9 mouse cellular contexts compared by ENCODE assay signal in the genomic region with DNA sequence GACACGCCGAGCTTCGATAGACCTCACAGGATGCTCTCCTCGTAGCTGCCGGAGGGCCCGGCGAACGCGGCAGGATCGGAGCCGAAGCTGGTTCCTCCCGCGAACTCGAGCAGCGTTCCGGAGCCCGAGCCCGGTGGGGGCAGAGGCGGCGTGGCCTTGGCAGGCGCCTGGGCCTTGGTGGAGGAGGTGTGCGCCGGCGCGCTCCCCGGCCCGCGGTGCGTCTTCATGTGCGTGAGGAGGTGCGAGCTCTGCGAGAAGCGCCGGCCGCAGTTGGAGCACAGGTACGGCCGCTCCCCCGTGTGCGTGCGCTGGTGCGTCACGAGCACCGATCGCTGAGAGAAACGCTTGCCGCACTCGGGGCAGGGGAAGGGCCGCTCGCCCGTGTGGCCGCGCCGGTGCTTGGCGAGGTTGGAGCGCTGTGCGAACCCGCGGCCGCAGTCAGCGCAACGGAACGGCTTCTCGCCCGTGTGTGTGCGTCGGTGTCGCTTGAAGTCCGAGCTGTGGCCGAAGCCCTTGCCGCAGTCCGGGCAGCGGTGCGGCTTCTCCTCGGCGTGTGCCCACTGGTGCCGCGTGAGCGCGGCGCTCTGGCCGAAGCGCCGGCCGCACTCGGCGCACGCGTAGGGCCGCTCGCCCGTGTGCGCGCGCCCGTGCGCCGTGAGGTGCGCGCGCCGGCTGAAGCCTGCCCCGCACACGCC. TPM values are rescaled to one million over a fixed set of nuclear protein-coding genes. Genes with fewer than 3 reads are reported as not detected.
DNase-seq lines count a peak whose midpoint lies in the region; ATAC-seq and TF ChIP-seq lines count a peak whose summit lies in the region.
"Had no signal": no experiment of that assay in that cellular context is flagged by ENCODE, and none has a peak within 500 bp of the region (broad histone marks: within the 10 kb centered on the region; RNA-seq: fewer than 3 reads in every experiment).

No protein-coding gene starts in this region.

- DNase-seq in left cerebral cortex, adult 2 months (ENCODE audit: extremely low spot score in 1 of 2, low spot score in 2 of 2): peak in 1 of 2 experiments; percentile 30
- no peak for DNase-seq in left cerebral cortex, adult 8-10 months (ENCODE audit: low spot score in 2 of 2)
- DNase-seq in brain, embryonic 14.5 days (ENCODE audit: low read depth): peak; percentile 41
- no peak for DNase-seq in urinary bladder, adult 2 months (ENCODE audit: low spot score)
- DNase-seq in urinary bladder, postnatal 4 days (ENCODE audit: low spot score in 2 of 2): no peak

- no peak for TF ChIP-seq POLR2A in brain, embryonic 14.5 days (IDR thresholded peaks at IDR 0.05; ENCODE audit: borderline replicate concordance, extremely low read depth, insufficient read depth, insufficient read length, poor library complexity, severe bottlenecking)

- peak; percentile 15; the same call in 1 of the 2 replicates for ATAC-seq in embryonic facial prominence, embryonic 13.5 days (ENCODE audit: insufficient number of reproducible peaks, insufficient read depth, low FRiP score, low TSS enrichment, low read depth)
- peak; percentile 20 for ATAC-seq in limb, embryonic 13.5 days (ENCODE audit: low FRiP score, low read depth)
- ATAC-seq in stomach, embryonic 14.5 days (ENCODE audit: insufficient number of reproducible peaks, insufficient read depth, low FRiP score, low read depth): peak; percentile 16; the same call in 1 of the 2 replicates

- peak overlapping the region; percentile 59 for H3K27ac ChIP-seq in left cerebral cortex, adult 2 months
- H3K27ac ChIP-seq in embryonic facial prominence, embryonic 13.5 days: no peak overlapping the region
- no peak overlapping the region for H3K27ac ChIP-seq in limb, embryonic 13.5 days
- no peak overlapping the region for H3K27ac ChIP-seq in stomach, embryonic 14.5 days (ENCODE audit: low read length)

- peak overlapping the region; percentile 68 for H3K9ac ChIP-seq in embryonic facial prominence, embryonic 13.5 days
- peak overlapping the region; percentile 57 for H3K9ac ChIP-seq in limb, embryonic 13.5 days
- H3K9ac ChIP-seq in stomach, embryonic 14.5 days (replicated peaks; ENCODE audit: low read depth, low read length): 0 out of 2 replicates have a peak overlapping the region, but pooled peaks have one; percentile 10

- H3K4me1 ChIP-seq in embryonic facial prominence, embryonic 13.5 days: peaks cover 23% of the 10 kb centered on the region
- H3K4me1 ChIP-seq in limb, embryonic 13.5 days: peaks cover 22% of the 10 kb centered on the region
- 0 out of 2 replicates have a peak, but pooled peaks cover 8% of the 10 kb centered on the region for H3K4me1 ChIP-seq in stomach, embryonic 14.5 days (ENCODE audit: control insufficient read depth, insufficient read depth, low read length)

- H3K4me3 ChIP-seq in left cerebral cortex, adult 2 months: peak overlapping the region; percentile 39
- peak overlapping the region; percentile 48 for H3K4me3 ChIP-seq in embryonic facial prominence, embryonic 13.5 days
- H3K4me3 ChIP-seq in limb, embryonic 13.5 days: peak overlapping the region; percentile 47
- peak overlapping the region; percentile 30 for H3K4me3 ChIP-seq in stomach, embryonic 14.5 days (ENCODE audit: low read depth, low read length)

- WGBS in embryonic facial prominence, embryonic 13.5 days: 3% methylated on average over 103 of the region's 103 CpGs
- 1% methylated on average over 101 of the region's 103 CpGs for WGBS in limb, embryonic 13.5 days
- WGBS in stomach, embryonic 14.5 days: 5% methylated on average over 103 of the region's 103 CpGs

- TF ChIP-seq CTCF in left cerebral cortex, adult 2 months (IDR thresholded peaks at IDR 0.05): no peak
- no peak for TF ChIP-seq CTCF in brain, embryonic 14.5 days (IDR thresholded peaks at IDR 0.05; ENCODE audit: borderline replicate concordance, extremely low read depth, insufficient read depth, insufficient read length)

- H3K27me3 ChIP-seq in embryonic facial prominence, embryonic 13.5 days: peaks cover 77% of the 10 kb centered on the region
- H3K27me3 ChIP-seq in limb, embryonic 13.5 days: peaks cover 84% of the 10 kb centered on the region
- H3K27me3 ChIP-seq in stomach, embryonic 14.5 days (ENCODE audit: control insufficient read depth, insufficient read depth, low read length): peaks cover 56% of the 10 kb centered on the region

- H3K4me2 ChIP-seq in embryonic facial prominence, embryonic 13.5 days: peak overlapping the region; percentile 81
- peak overlapping the region; percentile 84 for H3K4me2 ChIP-seq in limb, embryonic 13.5 days (replicated peaks)
- H3K4me2 ChIP-seq in stomach, embryonic 14.5 days (replicated peaks; ENCODE audit: low read depth, low read length): peak overlapping the region; percentile 72

- H3K36me3 ChIP-seq in embryonic facial prominence, embryonic 13.5 days: peaks cover 73% of the 10 kb centered on the region
- H3K36me3 ChIP-seq in limb, embryonic 13.5 days: peaks cover 82% of the 10 kb centered on the region
- H3K36me3 ChIP-seq in stomach, embryonic 14.5 days (ENCODE audit: control insufficient read depth, insufficient read depth, low read length): peaks cover 10% of the 10 kb centered on the region; the same call in 1 of the 2 replicates

- intact Hi-C loops in left cerebral cortex, adult 2 months (cut with DNase I): loop anchor here (5.0 kb wide), 1 partner anchor 44 kb away; no protein-coding TSS in a partner anchor

- H3K9me3 ChIP-seq in embryonic facial prominence, embryonic 13.5 days: no peaks in the 10 kb centered on the region
- H3K9me3 ChIP-seq in limb, embryonic 13.5 days: no peaks in the 10 kb centered on the region
- H3K9me3 ChIP-seq in stomach, embryonic 14.5 days (ENCODE audit: control insufficient read depth, low read depth, low read length): no peaks in the 10 kb centered on the region

RNA-seq across cellular contexts. Expression of gene Zfp316, which starts 16.5 kb away (rescaled TPM):
- 10 to 100 TPM; 20.0 to 23.4 TPM for total RNA-seq in left cerebral cortex, adult 2 months (2021)
- total RNA-seq in left cerebral cortex, adult 8-10 months (2022): 10 to 100 TPM; 24.1 to 26.8 (median 24.5) TPM
- polyA plus RNA-seq in brain, embryonic 14.5 days (2012; rRNA removed): 19.4 and 31.7 TPM in 2 replicates
- polyA plus RNA-seq in embryonic facial prominence, embryonic 13.5 days (2015; fragmentation: Nextera tagmentation; extraction: Ambion mirVana): 4.5 and 4.7 TPM in 2 replicates
- 4.3 and 4.4 TPM in 2 replicates for polyA plus RNA-seq in limb, embryonic 13.5 days (2015; fragmentation: Nextera tagmentation; extraction: Ambion mirVana)
- 1.5 and 1.7 TPM in 2 replicates for polyA plus RNA-seq in stomach, embryonic 14.5 days (2014; fragmentation: Nextera tagmentation; extraction: Ambion mirVana)
- 3.2 and 5.9 TPM in 2 replicates for polyA plus RNA-seq in urinary bladder, adult 2 months (2012; rRNA removed)

RNA-seq across cellular contexts. Expression of gene Zfp12, which starts 18.4 kb away (rescaled TPM):
- total RNA-seq in left cerebral cortex, adult 2 months (2021): 10 to 100 TPM; 31.4 to 32.9 TPM
- total RNA-seq in left cerebral cortex, adult 8-10 months (2022): 10 to 100 TPM; 26.9 to 31.8 (median 31.4) TPM
- 32.3 and 34.8 TPM in 2 replicates for polyA plus RNA-seq in brain, embryonic 14.5 days (2012; rRNA removed)
- 23.0 and 24.4 TPM in 2 replicates for polyA plus RNA-seq in embryonic facial prominence, embryonic 13.5 days (2015; fragmentation: Nextera tagmentation; extraction: Ambion mirVana)
- 20.3 and 21.5 TPM in 2 replicates for polyA plus RNA-seq in limb, embryonic 13.5 days (2015; fragmentation: Nextera tagmentation; extraction: Ambion mirVana)
- polyA plus RNA-seq in stomach, embryonic 14.5 days (2014; fragmentation: Nextera tagmentation; extraction: Ambion mirVana): 15.9 and 19.3 TPM in 2 replicates
- 12.6 and 12.7 TPM in 2 replicates for polyA plus RNA-seq in urinary bladder, adult 2 months (2012; rRNA removed)

RNA-seq across cellular contexts. Expression of gene Spdye4a, which starts 26.6 kb away (rescaled TPM):
- total RNA-seq in left cerebral cortex, adult 2 months (2021): not detected
- not detected for total RNA-seq in left cerebral cortex, adult 8-10 months (2022)
- polyA plus RNA-seq in brain, embryonic 14.5 days (2012; rRNA removed): not detected in 2 replicates
- not detected in 2 replicates for polyA plus RNA-seq in embryonic facial prominence, embryonic 13.5 days (2015; fragmentation: Nextera tagmentation; extraction: Ambion mirVana)
- polyA plus RNA-seq in limb, embryonic 13.5 days (2015; fragmentation: Nextera tagmentation; extraction: Ambion mirVana): not detected in 2 replicates
- not detected in 2 replicates for polyA plus RNA-seq in stomach, embryonic 14.5 days (2014; fragmentation: Nextera tagmentation; extraction: Ambion mirVana)
- not detected in 2 replicates for polyA plus RNA-seq in urinary bladder, adult 2 months (2012; rRNA removed)
- total RNA-seq: common myeloid progenitor, adult 5-6 weeks had no signal

RNA-seq across cellular contexts. Expression of gene Zfp853, which starts 40.1 kb away (rescaled TPM):
- 1 to 10 TPM; 5.8 to 7.1 TPM for total RNA-seq in left cerebral cortex, adult 2 months (2021)
- 1 to 10 TPM; 4.0 to 4.7 (median 4.3) TPM for total RNA-seq in left cerebral cortex, adult 8-10 months (2022)
- polyA plus RNA-seq in brain, embryonic 14.5 days (2012; rRNA removed): 1.9 and 3.8 TPM in 2 replicates
- 0.32 and 0.34 TPM in 2 replicates for polyA plus RNA-seq in embryonic facial prominence, embryonic 13.5 days (2015; fragmentation: Nextera tagmentation; extraction: Ambion mirVana)
- 0.28 and 0.33 TPM in 2 replicates for polyA plus RNA-seq in limb, embryonic 13.5 days (2015; fragmentation: Nextera tagmentation; extraction: Ambion mirVana)
- polyA plus RNA-seq in stomach, embryonic 14.5 days (2014; fragmentation: Nextera tagmentation; extraction: Ambion mirVana): 0.12 and 0.24 TPM in 2 replicates
- 0.43 and 0.49 TPM in 2 replicates for polyA plus RNA-seq in urinary bladder, adult 2 months (2012; rRNA removed)
- total RNA-seq: common myeloid progenitor, adult 5-6 weeks had no signal

Comparison
In these comparisons a context has a peak if more than half of its experiments do, and no peak if none do; other contexts are left out.
1. H3K9ac ChIP-seq: peak in every context shown above with its lines; median percentile 68 in embryonic facial prominence, embryonic 13.5 days; 57 in limb, embryonic 13.5 days; 10 in stomach, embryonic 14.5 days.